Mouse (Mus musculus) cortical plate, adult 2 months (tissue): ENCODE measurements around the gene Fgfr2.

Experiments used
- CTCF ChIP-seq: fragments of 200-500 bp; IDR thresholded peaks from 2 replicates; pipeline ENCODE4 v1.5.1; 2011; ENCODE audit warnings: mild to moderate bottlenecking, control low read depth, low read length; ENCODE audit not compliant: insufficient read depth; ENCODE audit errors: extremely low read depth
- POLR2A ChIP-seq: fragments of 200-500 bp; IDR thresholded peaks from 2 replicates; pipeline ENCODE4 v1.6.1; 2011; ENCODE audit warnings: mild to moderate bottlenecking, low read length, control low read depth; ENCODE audit not compliant: insufficient read depth; ENCODE audit errors: extremely low read depth

GRCm38 (mm10) chr7:130692392-130692942 lies 2430.7 kb downstream of the Fgfr2 start:
- peak; percentile 30 for TF ChIP-seq CTCF
- TF ChIP-seq POLR2A = peak; percentile 74
